Mouse (Mus musculus) liver, embryonic 14.5 days (tissue): ENCODE measurements at regions not wholly inside any gene's neighbourhood (a gene's known extent, or its start where the extent isn't known, plus 50 kb on each side); places are given as distances from the start of the nearest gene placed in this dataset.

Experiments
- ATAC-seq: fragments of 200-750 bp; cut with Nextera tagmentation; 2 replicates; pipeline ENCODE4 v1.8.0; 2017; ENCODE audit warnings: moderate number of reproducible peaks, mild to moderate bottlenecking, moderate library complexity; ENCODE audit not compliant: insufficient read depth
- DNase-seq, 3 experiments: peaks; one replicate each; pipeline ENCODE4 v3.0.0-alpha.2; 2012 to 2013; ENCODE audit warnings: low read depth in 3 of 3, low spot score in 3 of 3
- H3K27ac ChIP-seq: fragments of 300-500 bp; sonication (generic); 2 replicates; pipeline ENCODE4 v1.5.1; 2014; ENCODE audit warnings: moderate library complexity, mild to moderate bottlenecking, control low read depth, inconsistent platforms
- H3K27me3 ChIP-seq: fragments of 300-500 bp; sonication (generic); 2 replicates; pipeline ENCODE4 v1.6.1; 2014; ENCODE audit warnings: mild to moderate bottlenecking, low read length, moderate library complexity; ENCODE audit not compliant: control insufficient read depth, insufficient read depth
- H3K36me3 ChIP-seq: fragments of 300-500 bp; sonication (generic); replicated peaks from 2 replicates; pipeline ENCODE4 v1.6.1; 2014; ENCODE audit warnings: low read depth; ENCODE audit not compliant: control insufficient read depth, insufficient read depth
- H3K4me1 ChIP-seq, 2 experiments: fragments of 200-500 bp in 1 of 2; fragments of 300-500 bp in 1 of 2; sonication (generic) in 1 of 2; replicated peaks; 2 replicates each; pipeline ENCODE4 v1.6.1; 2012 to 2014; ENCODE audit warnings: antibody characterized with exemption in 1 of 2, inconsistent platforms in 1 of 2, low read length in 1 of 2; ENCODE audit not compliant: control insufficient read depth in 2 of 2, insufficient read depth in 2 of 2
- H3K4me2 ChIP-seq: fragments of 300-500 bp; sonication (generic); 2 replicates; pipeline ENCODE4 v1.6.1; 2014; ENCODE audit warnings: low read depth, mild to moderate bottlenecking, control low read depth, moderate library complexity
- H3K4me3 ChIP-seq, 2 experiments: fragments of 200-500 bp in 1 of 2; fragments of 300-500 bp in 1 of 2; sonication (generic) in 1 of 2; 2 replicates each; pipeline ENCODE4 v1.5.1; 2012 to 2014; ENCODE audit warnings: low read depth in 2 of 2, low read length in 2 of 2, mild to moderate bottlenecking in 2 of 2, control low read depth in 1 of 2, inconsistent platforms in 1 of 2, moderate library complexity in 1 of 2; ENCODE audit not compliant: insufficient read depth in 1 of 2
- H3K9ac ChIP-seq: fragments of 300-500 bp; sonication (generic); replicated peaks from 2 replicates; pipeline ENCODE4 v1.6.1; 2014; ENCODE audit warnings: mild to moderate bottlenecking, control low read depth, moderate library complexity
- H3K9me3 ChIP-seq: fragments of 300-500 bp; sonication (generic); 2 replicates; pipeline ENCODE4 v1.6.1; 2016; ENCODE audit warnings: low read length, mixed read lengths; ENCODE audit not compliant: control insufficient read depth
- CTCF ChIP-seq: IDR thresholded peaks from 2 replicates; pipeline ENCODE4 v1.5.1; 2016; ENCODE audit warnings: antibody characterized with exemption, low read depth, control low read depth
- EP300 ChIP-seq: IDR thresholded peaks from 2 replicates; pipeline ENCODE4 v1.6.1; 2016; ENCODE audit warnings: antibody characterized with exemption, low read depth
- WGBS: fragments of 180-500 bp; shearing (Covaris S2); extraction: QIAGEN DNeasy Blood & Tissue Kit; methylation state at CpG from one replicate; pipeline ENCODE4 v1.1.7; 2014; ENCODE audit not compliant: insufficient replicate concordance; 5-methylcytosine and 5-hydroxymethylcytosine counted together

GRCm38 (mm10) chr1:75652987-75653573, 107.0 kb downstream of the Slc4a3 start:
- no peak for TF ChIP-seq CTCF
- TF ChIP-seq EP300 = no peak
- Histone ChIP-seq H3K27me3 (no peaks in the 10 kb centered on the region), H3K4me2 (no peak overlapping the region), H3K36me3 (no peaks in the 10 kb centered on the region), H3K9me3 (no peaks in the 10 kb centered on the region), H3K4me3 (no peak overlapping the region), H3K4me1 (no peaks in the 10 kb centered on the region; a peak in 1 of 4 replicates), H3K9ac (no peak overlapping the region), H3K27ac (no peak overlapping the region)
- 52% methylated on average over 3 of the region's 3 CpGs for WGBS
- no peak for ATAC-seq
- DNase-seq = no peak

- no peak for TF ChIP-seq EP300
- TF ChIP-seq CTCF = peak; percentile 89
- no peaks in the 10 kb centered on the region for H3K9me3 ChIP-seq
- H3K27ac ChIP-seq = no peak overlapping the region
- H3K4me2 ChIP-seq = no peak overlapping the region
- 6% methylated on average over 9 of the region's 9 CpGs for WGBS
- H3K36me3 ChIP-seq = no peaks in the 10 kb centered on the region
- H3K4me3 ChIP-seq = 0 out of 4 replicates have a peak overlapping the region, but pooled peaks of 1 of the 2 experiments have one; percentile 15
- no peaks in the 10 kb centered on the region for H3K27me3 ChIP-seq
- H3K4me1 ChIP-seq = no peaks in the 10 kb centered on the region; a peak in 1 of 4 replicates
- DNase-seq = no peak
- H3K9ac ChIP-seq = no peak overlapping the region
- ATAC-seq = no peak
These were observed 107.6 kb downstream of the Slc4a3 start for GRCm38 (mm10) chr1:75653671-75654076.

GRCm38 (mm10) chr1:75656592-75656991, 110.5 kb downstream of the Slc4a3 start:
- no peak overlapping the region for H3K4me3 ChIP-seq

GRCm38 (mm10) chr1:75660336-75661100, 114.5 kb downstream of the Slc4a3 start:
- H3K4me1 ChIP-seq = no peaks in the 10 kb centered on the region; a peak in 1 of 4 replicates
- ATAC-seq (no peak), DNase-seq (no peak)
- H3K4me2 ChIP-seq = no peak overlapping the region
- no peaks in the 10 kb centered on the region for H3K9me3 ChIP-seq
- no peaks in the 10 kb centered on the region for H3K27me3 ChIP-seq
- no peak overlapping the region for H3K9ac ChIP-seq
- WGBS = 49% methylated on average over 7 of the region's 7 CpGs
- no peak overlapping the region for H3K27ac ChIP-seq
- TF ChIP-seq EP300 = no peak
- TF ChIP-seq CTCF = no peak
- no peak overlapping the region for H3K4me3 ChIP-seq
- H3K36me3 ChIP-seq = no peaks in the 10 kb centered on the region

More at GRCm38 (mm10) chr1:75656592-75656991, 110.5 kb downstream of the Slc4a3 start:
- 50% methylated on average over 4 of the region's 4 CpGs for WGBS
- Histone ChIP-seq H3K4me1 (no peaks in the 10 kb centered on the region; a peak in 2 of 4 replicates), H3K36me3 (no peaks in the 10 kb centered on the region), H3K9me3 (no peaks in the 10 kb centered on the region), H3K27me3 (no peaks in the 10 kb centered on the region), H3K4me2 (no peak overlapping the region), H3K9ac (no peak overlapping the region), H3K27ac (no peak overlapping the region)
- TF ChIP-seq CTCF (no peak), EP300 (no peak)
- DNase-seq (no peak), ATAC-seq (no peak)
